Mouse (Mus musculus) heart, postnatal 0 days (tissue): ENCODE measurements around the gene Xbp1.

Source experiments
- CTCF ChIP-seq: IDR thresholded peaks from 2 replicates; pipeline ENCODE4 v1.5.1; 2016; ENCODE audit warnings: antibody characterized with exemption, control low read depth, low read depth
- EP300 ChIP-seq: IDR thresholded peaks from 2 replicates; pipeline ENCODE4 v1.6.1; 2016; ENCODE audit warnings: antibody characterized with exemption, low read depth

- no peak for TF ChIP-seq CTCF
- no peak for TF ChIP-seq EP300
These were observed 31.0 kb downstream of the Xbp1 start for GRCm38 (mm10) chr11:5551430-5551829.
